Mouse (Mus musculus) kidney, adult 18-20 months (tissue): Measurements from ENCODE around the gene Capn1.

Experiments
- DNase-seq: peaks from one replicate; pipeline ENCODE4 v3.0.0; 2021

The Capn1 gene

GRCm38 (mm10) chr19:6037695-6038094 lies 22.0 kb upstream of the Capn1 start:
- no peak for DNase-seq

GRCm38 (mm10) chr19:6035966-6036585 lies 20.4 kb upstream of the Capn1 start:
- DNase-seq = no peak

GRCm38 (mm10) chr19:6030520-6031280 lies 15.0 kb upstream of the Capn1 start:
- no peak for DNase-seq

GRCm38 (mm10) chr19:6029426-6029825 lies 13.7 kb upstream of the Capn1 start:
- DNase-seq = no peak

- DNase-seq = no peak
Observed at GRCm38 (mm10) chr19:6028991-6029390, 13.3 kb upstream of the Capn1 start.

- no peak for DNase-seq
Observed at GRCm38 (mm10) chr19:6023930-6024329, 8.2 kb upstream of the Capn1 start.

GRCm38 (mm10) chr19:6023059-6023458 lies 7.4 kb upstream of the Capn1 start:
- DNase-seq = no peak

- no peak for DNase-seq
Observed at GRCm38 (mm10) chr19:6020276-6020675, 4.6 kb upstream of the Capn1 start.

- DNase-seq = peak; percentile 90
Observed at GRCm38 (mm10) chr19:6018142-6019089, 2.7 kb upstream of the Capn1 start.

- DNase-seq = no peak
Observed at GRCm38 (mm10) chr19:6016532-6016931, 835 bp upstream of the Capn1 start.

GRCm38 (mm10) chr19:6014991-6015510 lies 646 bp downstream of the Capn1 start:
- DNase-seq = peak; percentile 57

- no peak for DNase-seq
Observed at GRCm38 (mm10) chr19:6013691-6014090, 2.0 kb downstream of the Capn1 start.

GRCm38 (mm10) chr19:6009137-6009536 lies 6.6 kb downstream of the Capn1 start:
- DNase-seq = no peak

- no peak for DNase-seq
Observed at GRCm38 (mm10) chr19:6007013-6007412, 8.7 kb downstream of the Capn1 start.

- no peak for DNase-seq
Observed at GRCm38 (mm10) chr19:6005541-6005940, 10.2 kb downstream of the Capn1 start.

GRCm38 (mm10) chr19:5999969-6000368 lies 15.7 kb downstream of the Capn1 start:
- no peak for DNase-seq

- no peak for DNase-seq
Observed at GRCm38 (mm10) chr19:5998180-5998579, 17.5 kb downstream of the Capn1 start.

- DNase-seq = no peak
Observed at GRCm38 (mm10) chr19:5994711-5995110, 21.0 kb downstream of the Capn1 start.

GRCm38 (mm10) chr19:5992012-5992411 lies 23.7 kb downstream of the Capn1 start:
- DNase-seq = no peak

GRCm38 (mm10) chr19:5991467-5991866 lies 24.2 kb downstream of the Capn1 start:
- DNase-seq = no peak

- DNase-seq = no peak
Observed at GRCm38 (mm10) chr19:5990921-5991320, 24.8 kb downstream of the Capn1 start.

GRCm38 (mm10) chr19:5990033-5990432 lies 25.7 kb downstream of the Capn1 start:
- no peak for DNase-seq

GRCm38 (mm10) chr19:5989585-5989984 lies 26.1 kb downstream of the Capn1 start:
- DNase-seq = no peak
